Mouse (Mus musculus): ENCODE data around the gene Parp8. TPM values are rescaled to one million over a fixed set of nuclear protein-coding genes. Genes with fewer than 3 reads are reported as not detected.
A peak's percentile ranks its signal among the peaks of the same experiment; 100 is the strongest.
"Not testable (repeated sequence)": the region's sequence is repeated elsewhere in the genome, so short reads cannot be mapped to it uniquely, and the experiment has no call there.

The Parp8 gene
- polyA plus RNA-seq, 1 experiment from 2014 or later: 18.8 TPM

GRCm38 (mm10) chr13:116948299-116948659 is 77.1 kb downstream of the Parp8 start:
- no peaks in the 10 kb centered on the region for H3K36me3 ChIP-seq (replicated peaks; ENCODE audit: control insufficient read depth, insufficient read depth, low read depth, low read length)
- 80% methylated on average over 5 of the region's 5 CpGs for WGBS
- ATAC-seq (replicated peaks; ENCODE audit: insufficient number of reproducible peaks, low FRiP score, low TSS enrichment, low read depth) (no peak), DNase-seq (ENCODE audit: low spot score) (no peak)
- H3K4me2 ChIP-seq (ENCODE audit: low read depth, low read length): no peak overlapping the region
- no peak overlapping the region for H3K4me3 ChIP-seq (ENCODE audit: low read depth, low read length)
- no peak overlapping the region for H3K9ac ChIP-seq (replicated peaks; ENCODE audit: low read length)
- no peaks in the 10 kb centered on the region for H3K9me3 ChIP-seq (replicated peaks; ENCODE audit: control insufficient read depth, low read length)
- no peak overlapping the region for H3K27ac ChIP-seq (replicated peaks; ENCODE audit: low read depth, low read length)
- H3K4me1 ChIP-seq (ENCODE audit: control insufficient read depth, insufficient read depth, low read length): no peaks in the 10 kb centered on the region
- no peaks in the 10 kb centered on the region for H3K27me3 ChIP-seq (ENCODE audit: control insufficient read depth, insufficient read depth, low read length)

- WGBS: 83% methylated on average over 9 of the region's 9 CpGs
- H3K27me3 ChIP-seq (ENCODE audit: control insufficient read depth, insufficient read depth, low read length): no peaks in the 10 kb centered on the region
- no peaks in the 10 kb centered on the region for H3K4me1 ChIP-seq (ENCODE audit: control insufficient read depth, insufficient read depth, low read length)
- H3K4me2 ChIP-seq (ENCODE audit: low read depth, low read length): no peak overlapping the region
- no peak overlapping the region for H3K4me3 ChIP-seq (ENCODE audit: low read depth, low read length)
- no peak overlapping the region for H3K9ac ChIP-seq (replicated peaks; ENCODE audit: low read length)
- H3K36me3 ChIP-seq (replicated peaks; ENCODE audit: control insufficient read depth, insufficient read depth, low read depth, low read length): no peaks in the 10 kb centered on the region
- ATAC-seq (replicated peaks; ENCODE audit: insufficient number of reproducible peaks, low FRiP score, low TSS enrichment, low read depth) (no peak), DNase-seq (ENCODE audit: low spot score) (no peak)
- no peaks in the 10 kb centered on the region for H3K9me3 ChIP-seq (replicated peaks; ENCODE audit: control insufficient read depth, low read length)
- H3K27ac ChIP-seq (replicated peaks; ENCODE audit: low read depth, low read length): no peak overlapping the region
Measured at GRCm38 (mm10) chr13:116947611-116948298, 77.6 kb downstream of the Parp8 start.

- Histone ChIP-seq H3K27me3 (ENCODE audit: control insufficient read depth, insufficient read depth, low read length) (no peaks in the 10 kb centered on the region), H3K9ac (replicated peaks; ENCODE audit: low read length) (no peak overlapping the region), H3K4me3 (ENCODE audit: low read depth, low read length) (no peak overlapping the region), H3K4me2 (ENCODE audit: low read depth, low read length) (no peak overlapping the region), H3K36me3 (replicated peaks; ENCODE audit: control insufficient read depth, insufficient read depth, low read depth, low read length) (no peaks in the 10 kb centered on the region), H3K27ac (replicated peaks; ENCODE audit: low read depth, low read length) (no peak overlapping the region), H3K4me1 (ENCODE audit: control insufficient read depth, insufficient read depth, low read length) (no peaks in the 10 kb centered on the region), H3K9me3 (replicated peaks; ENCODE audit: control insufficient read depth, low read length) (no peaks in the 10 kb centered on the region)
- WGBS: 79% methylated on average over 4 of the region's 4 CpGs
- ATAC-seq (replicated peaks; ENCODE audit: insufficient number of reproducible peaks, low FRiP score, low TSS enrichment, low read depth) (no peak), DNase-seq (ENCODE audit: low spot score) (no peak)
Measured at GRCm38 (mm10) chr13:116946566-116946965, 78.8 kb downstream of the Parp8 start.

GRCm38 (mm10) chr13:116941280-116942015 is 83.9 kb downstream of the Parp8 start:
- Histone ChIP-seq H3K9me3 (replicated peaks; ENCODE audit: control insufficient read depth, low read length) (no peaks in the 10 kb centered on the region), H3K27ac (replicated peaks; ENCODE audit: low read depth, low read length) (no peak overlapping the region), H3K9ac (replicated peaks; ENCODE audit: low read length) (no peak overlapping the region), H3K36me3 (replicated peaks; ENCODE audit: control insufficient read depth, insufficient read depth, low read depth, low read length) (no peaks in the 10 kb centered on the region), H3K4me2 (ENCODE audit: low read depth, low read length) (no peak overlapping the region), H3K27me3 (ENCODE audit: control insufficient read depth, insufficient read depth, low read length) (no peaks in the 10 kb centered on the region), H3K4me1 (ENCODE audit: control insufficient read depth, insufficient read depth, low read length) (no peaks in the 10 kb centered on the region), H3K4me3 (ENCODE audit: low read depth, low read length) (no peak overlapping the region)
- ATAC-seq (replicated peaks; ENCODE audit: insufficient number of reproducible peaks, low FRiP score, low TSS enrichment, low read depth): peak; percentile 63; the same call in 1 of the 2 replicates
- WGBS: 67% methylated on average over 13 of the region's 13 CpGs
- peak; percentile 12 for DNase-seq (ENCODE audit: low spot score)

DNA sequence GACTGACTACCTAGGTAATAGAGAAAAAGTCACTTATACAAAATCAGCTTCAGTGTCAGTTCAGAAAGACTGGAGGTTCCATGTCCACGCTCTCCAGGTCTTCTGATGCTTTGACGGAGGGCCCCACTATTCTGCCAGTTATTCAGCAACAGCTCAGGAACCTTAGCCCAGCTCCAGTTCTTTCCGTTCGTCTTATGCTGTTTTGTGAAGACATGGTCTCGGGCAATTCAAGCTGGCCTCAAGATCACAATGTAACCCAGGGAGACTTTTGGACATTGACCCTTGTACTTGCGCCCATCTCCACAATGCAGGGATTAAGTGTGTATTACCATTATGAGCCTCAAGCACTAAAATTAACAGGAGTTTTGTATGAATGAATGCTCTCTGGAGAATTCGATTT is 84.6 kb downstream of the Parp8 start:
- ATAC-seq (replicated peaks; ENCODE audit: insufficient number of reproducible peaks, low FRiP score, low TSS enrichment, low read depth) (no peak), DNase-seq (ENCODE audit: low spot score) (no peak)
- H3K9me3 ChIP-seq (replicated peaks; ENCODE audit: control insufficient read depth, low read length): no peaks in the 10 kb centered on the region
- H3K27me3 ChIP-seq (ENCODE audit: control insufficient read depth, insufficient read depth, low read length): no peaks in the 10 kb centered on the region
- 84% methylated on average over 7 of the region's 7 CpGs for WGBS
- no peaks in the 10 kb centered on the region for H3K4me1 ChIP-seq (ENCODE audit: control insufficient read depth, insufficient read depth, low read length)
- no peak overlapping the region for H3K4me2 ChIP-seq (ENCODE audit: low read depth, low read length)
- H3K4me3 ChIP-seq (ENCODE audit: low read depth, low read length): no peak overlapping the region
- no peaks in the 10 kb centered on the region for H3K36me3 ChIP-seq (replicated peaks; ENCODE audit: control insufficient read depth, insufficient read depth, low read depth, low read length)
- H3K27ac ChIP-seq (replicated peaks; ENCODE audit: low read depth, low read length): no peak overlapping the region
- H3K9ac ChIP-seq (replicated peaks; ENCODE audit: low read length): no peak overlapping the region

GRCm38 (mm10) chr13:116937019-116937418 is 88.3 kb downstream of the Parp8 start:
- H3K9me3 ChIP-seq (replicated peaks; ENCODE audit: control insufficient read depth, low read length); ATAC-seq (replicated peaks; ENCODE audit: insufficient number of reproducible peaks, low FRiP score, low TSS enrichment, low read depth); H3K9ac ChIP-seq (replicated peaks; ENCODE audit: low read length); H3K36me3 ChIP-seq (replicated peaks; ENCODE audit: control insufficient read depth, insufficient read depth, low read depth, low read length); H3K27me3 ChIP-seq (ENCODE audit: control insufficient read depth, insufficient read depth, low read length); H3K4me1 ChIP-seq (ENCODE audit: control insufficient read depth, insufficient read depth, low read length); H3K4me2 ChIP-seq (ENCODE audit: low read depth, low read length); DNase-seq (ENCODE audit: low spot score); H3K4me3 ChIP-seq (ENCODE audit: low read depth, low read length); H3K27ac ChIP-seq (replicated peaks; ENCODE audit: low read depth, low read length): not testable (repeated sequence)
- 89% methylated on average over 3 of the region's 3 CpGs for WGBS

DNA sequence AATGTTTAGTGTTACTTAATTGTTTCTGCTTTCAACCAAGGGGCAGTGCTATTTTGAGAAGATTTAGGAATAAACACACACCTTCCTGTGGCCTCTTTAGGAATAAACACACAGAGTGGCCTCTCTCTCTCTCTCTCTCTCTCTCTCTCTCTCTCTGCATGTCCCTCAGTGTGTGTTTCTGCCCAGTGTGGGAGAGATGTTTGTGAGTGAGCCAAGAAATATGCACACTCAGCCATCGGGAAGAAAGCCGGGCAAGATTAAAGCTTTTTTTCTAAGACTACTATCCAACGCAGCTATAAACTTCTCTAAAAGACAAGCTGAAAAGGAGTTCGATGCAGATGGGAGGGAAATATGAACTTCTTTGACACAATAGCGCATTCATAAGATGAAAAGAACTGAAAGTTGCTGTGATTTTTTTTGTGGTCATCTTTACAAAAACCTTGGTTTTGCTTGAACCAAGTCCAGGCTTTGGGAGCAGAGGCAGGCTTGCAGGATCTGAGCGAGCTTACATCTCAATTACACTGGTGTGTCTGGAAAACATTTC is 107.9 kb downstream of the Parp8 start:
- no peak overlapping the region for H3K27ac ChIP-seq (replicated peaks; ENCODE audit: low read depth, low read length)
- no peaks in the 10 kb centered on the region for H3K9me3 ChIP-seq (replicated peaks; ENCODE audit: control insufficient read depth, low read length)
- ATAC-seq (replicated peaks; ENCODE audit: insufficient number of reproducible peaks, low FRiP score, low TSS enrichment, low read depth): no peak
- H3K27me3 ChIP-seq (ENCODE audit: control insufficient read depth, insufficient read depth, low read length): no peaks in the 10 kb centered on the region
- no peaks in the 10 kb centered on the region for H3K4me1 ChIP-seq (ENCODE audit: control insufficient read depth, insufficient read depth, low read length)
- DNase-seq (ENCODE audit: low spot score): no peak
- no peak overlapping the region for H3K4me3 ChIP-seq (ENCODE audit: low read depth, low read length)
- no peak overlapping the region for H3K4me2 ChIP-seq (ENCODE audit: low read depth, low read length)
- no peak overlapping the region for H3K9ac ChIP-seq (replicated peaks; ENCODE audit: low read length)
- H3K36me3 ChIP-seq (replicated peaks; ENCODE audit: control insufficient read depth, insufficient read depth, low read depth, low read length): no peaks in the 10 kb centered on the region
- 82% methylated on average over 6 of the region's 6 CpGs for WGBS

DNA sequence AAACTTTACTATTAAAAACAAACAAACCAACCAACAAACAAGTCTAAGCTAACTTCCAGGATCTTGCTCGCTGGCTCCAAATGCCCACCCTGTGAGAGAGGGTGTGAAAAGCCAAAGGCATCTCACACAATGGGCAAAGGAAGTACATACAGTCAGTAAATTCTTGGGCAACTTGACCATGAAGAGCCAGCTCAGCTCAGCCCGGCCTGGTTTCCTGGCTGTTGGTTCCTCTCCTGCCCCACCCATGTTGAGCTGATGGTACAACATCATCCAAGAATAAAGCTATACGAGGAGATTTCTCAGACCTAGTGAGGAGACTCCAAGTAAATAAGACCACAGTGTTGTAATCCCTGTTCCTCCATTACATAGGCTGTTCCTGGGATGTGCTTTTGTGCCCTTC is 117.1 kb downstream of the Parp8 start:
- no peak overlapping the region for H3K4me2 ChIP-seq (ENCODE audit: low read depth, low read length)
- 84% methylated on average over 3 of the region's 3 CpGs for WGBS
- no peak overlapping the region for H3K4me3 ChIP-seq (ENCODE audit: low read depth, low read length)
- DNase-seq (ENCODE audit: low spot score) (no peak), ATAC-seq (replicated peaks; ENCODE audit: insufficient number of reproducible peaks, low FRiP score, low TSS enrichment, low read depth) (no peak)
- H3K9ac ChIP-seq (replicated peaks; ENCODE audit: low read length): no peak overlapping the region
- no peaks in the 10 kb centered on the region for H3K27me3 ChIP-seq (ENCODE audit: control insufficient read depth, insufficient read depth, low read length)
- H3K36me3 ChIP-seq (replicated peaks; ENCODE audit: control insufficient read depth, insufficient read depth, low read depth, low read length): no peaks in the 10 kb centered on the region; the same call in 1 of the 2 replicates
- no peaks in the 10 kb centered on the region for H3K4me1 ChIP-seq (ENCODE audit: control insufficient read depth, insufficient read depth, low read length)
- H3K9me3 ChIP-seq (replicated peaks; ENCODE audit: control insufficient read depth, low read length): no peaks in the 10 kb centered on the region
- H3K27ac ChIP-seq (replicated peaks; ENCODE audit: low read depth, low read length): no peak overlapping the region
